Mouse (Mus musculus): ENCODE data around the gene Rasgrf1.
"Not testable (repeated sequence)": the region's sequence is repeated elsewhere in the genome, so short reads cannot be mapped to it uniquely, and the experiment has no call there.

Gene Rasgrf1

DNA sequence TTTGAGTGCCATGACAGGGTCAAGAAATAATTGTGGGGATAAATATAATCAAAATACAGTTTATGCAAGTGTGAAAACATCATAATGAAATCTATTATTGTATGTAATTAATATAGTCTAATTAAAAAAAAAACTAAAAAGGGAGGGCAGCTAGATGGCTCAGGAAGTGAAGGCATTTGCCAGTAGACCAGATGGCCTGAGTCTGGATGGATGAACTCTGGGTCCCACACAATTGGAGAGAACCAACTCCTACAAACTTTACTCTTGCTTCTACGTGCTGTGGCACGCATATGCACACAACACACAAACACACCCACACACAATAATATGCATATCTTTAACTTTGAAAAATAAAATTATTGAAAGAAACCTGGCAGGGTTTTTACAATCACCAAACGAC is 131.8 kb downstream of the Rasgrf1 start:
- DNase-seq (ENCODE audit: low read depth) = no peak

DNA sequence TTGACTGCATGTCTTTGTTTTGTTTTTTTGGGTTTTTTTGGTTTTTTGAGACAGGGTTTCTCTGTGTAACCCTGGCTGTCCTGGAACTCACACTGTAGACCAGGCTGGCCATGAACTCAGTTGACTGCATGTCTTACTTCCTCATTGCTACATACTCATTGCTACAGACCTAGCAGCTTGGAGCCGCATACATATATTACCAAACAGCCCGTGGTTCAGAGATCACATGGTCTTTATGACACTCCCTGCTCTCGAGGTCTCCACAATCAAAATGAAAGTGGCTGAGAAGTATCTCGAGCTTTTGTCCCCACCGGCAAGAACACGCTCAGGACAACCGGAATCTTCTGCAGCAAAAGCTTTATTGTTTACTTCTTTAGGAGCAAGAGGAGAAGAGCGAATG is 133.2 kb downstream of the Rasgrf1 start:
- not testable (repeated sequence) for DNase-seq (ENCODE audit: low read depth)

DNA sequence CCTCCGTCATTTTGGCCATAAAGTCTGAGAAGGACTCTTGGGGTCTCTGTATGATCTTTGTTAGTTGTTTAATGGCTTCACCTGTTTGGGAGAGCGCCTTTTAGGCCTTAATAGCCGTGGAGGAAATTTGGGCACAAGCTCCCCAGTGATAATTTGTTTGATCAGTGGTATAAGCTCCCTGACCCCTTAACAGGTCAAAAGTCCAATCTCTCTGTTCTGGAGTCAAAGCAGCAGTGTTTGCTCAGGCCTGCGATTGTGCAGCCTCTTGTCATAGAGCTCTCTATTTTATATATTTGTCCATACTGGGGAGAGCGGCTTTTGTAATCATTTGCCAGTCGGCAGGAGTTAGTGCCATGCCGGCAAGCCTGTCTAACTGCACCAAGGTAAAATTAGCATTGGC is 135.5 kb downstream of the Rasgrf1 start:
- DNase-seq (ENCODE audit: low read depth) = no peak

GRCm38 (mm10) chr9:90047937-90048627 is 138.4 kb downstream of the Rasgrf1 start:
- DNase-seq (ENCODE audit: low read depth) = no peak

DNA sequence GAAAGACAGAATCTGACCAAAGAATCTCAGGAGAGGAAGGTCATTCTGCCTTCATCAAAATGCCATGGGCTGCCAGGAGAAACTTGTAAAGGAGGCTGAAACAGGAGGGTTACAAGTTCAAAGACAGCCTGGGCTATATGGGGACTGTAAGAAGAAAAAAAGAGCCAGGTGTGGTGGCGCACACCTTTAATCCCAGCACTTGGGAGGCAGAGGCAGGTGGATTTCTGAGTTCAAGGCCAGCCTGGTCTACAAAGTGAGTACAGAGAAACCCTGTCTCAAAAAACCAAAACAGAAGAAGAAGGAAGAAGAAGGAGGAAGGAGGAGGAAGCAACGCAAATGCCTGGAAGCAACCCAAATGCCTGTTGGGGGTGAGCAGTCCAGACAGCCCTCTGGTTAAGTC is 144.1 kb downstream of the Rasgrf1 start, which contains the start of gene Ctsh:
Ctsh (plus strand) TSS at position 301 of the 400 bp plus-strand sequence.
- DNase-seq (ENCODE audit: low read depth) = no peak

DNA sequence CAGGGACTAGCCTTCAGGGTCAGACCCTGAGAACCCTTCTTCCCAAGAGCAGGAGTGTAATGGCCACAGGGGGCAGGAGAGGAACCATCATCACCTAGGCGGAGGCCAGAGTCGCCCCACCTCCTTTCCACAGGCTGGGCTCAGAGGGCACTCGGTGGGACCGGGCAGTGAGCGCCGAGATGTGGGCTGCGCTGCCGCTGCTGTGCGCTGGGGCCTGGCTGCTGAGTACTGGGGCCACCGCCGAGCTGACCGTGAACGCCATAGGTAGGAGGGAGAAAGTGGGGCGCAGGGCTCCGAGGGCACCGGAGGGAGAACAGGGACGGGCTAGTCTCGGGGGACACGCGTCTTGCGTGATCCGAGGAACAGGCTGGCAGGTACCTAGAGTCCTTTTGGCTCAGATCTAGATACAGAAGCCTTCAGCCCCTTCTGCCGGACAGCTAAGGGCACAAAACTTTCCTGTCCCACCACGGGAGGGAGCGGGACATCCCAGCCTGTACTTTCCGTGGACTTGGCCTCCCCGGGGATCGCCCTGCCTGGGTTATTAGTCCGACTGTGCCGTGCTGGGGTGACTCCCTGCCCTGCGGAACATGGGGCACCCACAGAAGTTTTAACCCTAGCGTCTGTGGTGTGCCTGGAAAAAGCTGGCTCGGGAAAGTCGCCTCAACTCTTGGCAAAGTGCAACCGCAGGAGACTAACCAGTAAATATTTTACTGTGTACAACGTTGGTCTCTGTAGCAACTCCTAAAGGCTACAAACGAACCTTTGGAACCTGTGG is 144.8 kb downstream of the Rasgrf1 start:
- DNase-seq (ENCODE audit: low read depth) = no peak

DNA sequence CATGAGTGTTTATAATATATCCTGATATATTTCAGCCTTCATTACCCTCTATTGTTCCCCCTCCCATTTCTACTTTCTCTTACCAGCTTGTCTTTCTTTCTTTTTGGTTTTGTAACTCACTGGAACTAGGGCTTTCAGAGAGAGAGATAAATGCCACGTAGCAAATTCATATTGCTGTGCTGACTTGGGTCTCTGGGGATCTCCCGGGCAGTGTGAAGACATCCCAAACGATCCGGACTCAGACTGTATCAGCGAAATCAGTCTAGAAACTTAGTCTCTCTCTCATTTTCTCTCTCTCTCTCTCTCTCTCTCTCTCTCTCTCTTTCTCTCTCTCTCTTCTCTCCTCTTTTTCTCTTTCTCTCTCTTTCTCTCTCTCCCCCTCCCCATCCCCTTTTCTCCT is 145.7 kb downstream of the Rasgrf1 start:
- DNase-seq (ENCODE audit: low read depth) = no peak

GRCm38 (mm10) chr9:90055911-90056310 is 146.2 kb downstream of the Rasgrf1 start:
- no peak for DNase-seq (ENCODE audit: low read depth)

DNA sequence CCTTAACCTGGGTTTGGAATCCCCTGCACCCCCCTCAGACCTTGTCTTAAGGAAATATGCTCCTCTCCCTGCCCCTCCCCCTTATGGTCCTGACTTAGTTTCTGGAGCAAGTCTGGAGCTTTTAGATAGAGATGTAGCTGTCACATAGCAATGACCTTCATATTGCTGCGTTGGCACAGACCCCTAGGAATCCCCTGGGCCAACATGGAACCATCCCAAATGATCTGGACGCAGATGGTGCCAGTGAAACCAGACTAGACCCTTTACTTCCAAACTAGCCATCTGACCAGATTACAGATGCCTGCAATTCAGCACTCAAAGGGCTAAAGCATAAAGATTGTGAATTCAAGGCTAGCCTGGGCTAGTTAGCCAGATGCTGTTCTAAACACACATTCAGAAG is 147.0 kb downstream of the Rasgrf1 start:
- no peak for DNase-seq (ENCODE audit: low read depth)

- no peak for DNase-seq (ENCODE audit: low read depth)
Observed at GRCm38 (mm10) chr9:90059828-90060573, 150.3 kb downstream of the Rasgrf1 start.

- no peak for DNase-seq (ENCODE audit: low read depth)
Observed at GRCm38 (mm10) chr9:90060574-90060875, 150.8 kb downstream of the Rasgrf1 start.

DNA sequence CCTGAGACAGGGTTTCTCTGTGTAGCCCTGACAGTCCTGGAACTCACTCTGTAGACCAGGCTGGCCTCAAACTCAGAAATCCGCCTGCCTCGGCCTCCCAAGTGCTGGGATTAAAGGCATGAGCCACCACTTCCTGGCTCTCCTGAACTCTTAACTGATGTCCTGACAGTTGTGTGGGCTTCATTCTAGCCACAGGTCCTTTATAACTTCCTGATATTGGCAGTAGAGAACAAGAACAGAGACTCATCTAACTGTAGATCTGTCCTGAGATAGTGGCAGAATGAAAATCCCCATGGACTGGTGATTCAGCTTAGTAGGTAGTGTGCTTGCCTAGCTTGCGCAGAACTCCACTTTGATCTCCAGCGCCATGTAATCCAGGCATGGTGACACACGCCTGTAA is 151.2 kb downstream of the Rasgrf1 start:
- DNase-seq (ENCODE audit: low read depth) = not testable (repeated sequence)

- DNase-seq (ENCODE audit: low read depth) = no peak
Observed at GRCm38 (mm10) chr9:90067341-90067740, 157.6 kb downstream of the Rasgrf1 start.

- DNase-seq (ENCODE audit: low read depth) = no peak
Observed at GRCm38 (mm10) chr9:90068786-90069185, 159.1 kb downstream of the Rasgrf1 start.

DNA sequence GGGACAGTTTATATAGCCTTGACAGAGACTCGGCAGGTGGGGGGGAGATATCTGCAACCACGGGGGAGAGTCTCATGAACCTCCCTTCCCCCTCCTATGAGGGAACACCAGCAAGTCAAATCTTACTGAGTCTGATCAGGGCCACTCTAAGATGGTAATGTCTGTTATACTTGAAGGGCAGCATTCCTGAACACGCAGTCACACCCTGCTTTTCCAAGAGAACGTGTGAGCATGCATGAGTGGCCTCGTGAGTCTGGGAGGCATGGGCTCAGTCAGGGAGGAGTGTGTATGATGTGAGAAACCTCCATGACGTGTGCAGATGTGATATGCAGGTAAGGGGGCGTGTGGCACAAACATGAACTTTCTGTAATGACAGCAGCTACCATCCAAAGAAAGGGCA is 159.8 kb downstream of the Rasgrf1 start:
- no peak for DNase-seq (ENCODE audit: low read depth)

- no peak for DNase-seq (ENCODE audit: low read depth)
Observed at GRCm38 (mm10) chr9:90070174-90070573, 160.5 kb downstream of the Rasgrf1 start.

DNA sequence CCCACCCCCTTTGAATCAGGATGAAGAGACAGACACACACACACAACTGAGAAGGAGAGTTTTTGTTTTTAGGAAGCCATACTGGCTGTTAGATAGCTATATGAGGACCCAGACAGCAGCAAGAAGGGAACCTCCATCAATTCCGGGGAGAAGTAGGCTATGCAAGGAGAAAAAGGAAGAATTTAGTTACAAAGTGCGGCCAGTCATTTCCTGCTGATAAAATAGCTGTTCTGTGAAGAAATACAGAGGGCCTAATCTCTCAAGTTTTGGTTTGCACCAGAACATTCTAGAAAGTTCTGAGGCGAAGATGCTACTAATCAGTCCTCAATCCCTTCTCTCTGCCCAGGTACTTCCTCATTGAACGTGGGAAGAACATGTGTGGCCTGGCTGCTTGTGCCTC is 165.6 kb downstream of the Rasgrf1 start:
- no peak for DNase-seq (ENCODE audit: low read depth)

GRCm38 (mm10) chr9:90076131-90076530 is 166.4 kb downstream of the Rasgrf1 start:
- DNase-seq (ENCODE audit: low read depth) = no peak

Measured in c-Kit-positive CD71-negative TER-119-negative erythroid progenitor cells, embryonic 14.5 days (primary cell).